Mouse (Mus musculus) layer of hippocampus, adult 2 months (tissue): ENCODE measurements around the gene Lonrf2. TPM values are rescaled to one million over a fixed set of nuclear protein-coding genes. Genes with fewer than 3 reads are reported as not detected.
A peak's percentile ranks its signal among the peaks of the same experiment; 100 is the strongest.

Experiments used
- DNase-seq, 2 experiments: peaks; one replicate each; pipeline ENCODE4 v3.0.0; 2022; ENCODE audit warnings: low spot score in 2 of 2
- H3K27ac ChIP-seq: fragments of 200-600 bp; 2 replicates; pipeline ENCODE4 v1.8.1; 2022
- H3K4me3 ChIP-seq: fragments of 200-600 bp; 2 replicates; pipeline ENCODE4 v1.8.1; 2022; ENCODE audit warnings: mild to moderate bottlenecking
- CTCF ChIP-seq: fragments of 200-600 bp; conservative IDR thresholded peaks from 2 replicates; pipeline ENCODE4 v1.8.1; 2022; ENCODE audit warnings: antibody characterized with exemption, mild to moderate bottlenecking, moderate library complexity
- total RNA-seq, 2 experiments: library from RNA; stranded (reverse); gene quantifications; 2 replicates each; pipeline ENCODE4 v1.2.3; 2021

The Lonrf2 gene
- total RNA-seq, 2 experiments from 2014 or later: 106 to 109 TPM

DNA sequence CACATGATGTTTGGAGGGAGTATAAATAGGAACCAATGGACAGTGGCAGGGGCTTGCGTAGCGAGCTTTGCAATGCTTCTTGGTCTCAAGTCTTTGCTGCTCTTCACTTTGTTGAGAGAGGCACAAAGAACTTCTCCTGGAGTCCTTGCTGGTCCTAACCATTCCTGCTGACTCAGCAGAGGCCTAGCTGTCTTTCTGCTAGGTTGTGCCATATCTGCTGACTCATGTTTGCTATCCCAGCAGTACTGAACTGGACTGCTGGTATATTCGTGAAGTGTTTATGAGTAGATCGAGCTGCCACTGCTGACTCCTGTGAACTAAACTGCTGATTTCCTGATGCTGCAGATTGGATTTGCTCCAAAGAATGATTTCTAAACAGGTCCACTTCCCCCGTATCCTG is 23.7 kb upstream of the Lonrf2 start:
- no peak for TF ChIP-seq CTCF

DNA sequence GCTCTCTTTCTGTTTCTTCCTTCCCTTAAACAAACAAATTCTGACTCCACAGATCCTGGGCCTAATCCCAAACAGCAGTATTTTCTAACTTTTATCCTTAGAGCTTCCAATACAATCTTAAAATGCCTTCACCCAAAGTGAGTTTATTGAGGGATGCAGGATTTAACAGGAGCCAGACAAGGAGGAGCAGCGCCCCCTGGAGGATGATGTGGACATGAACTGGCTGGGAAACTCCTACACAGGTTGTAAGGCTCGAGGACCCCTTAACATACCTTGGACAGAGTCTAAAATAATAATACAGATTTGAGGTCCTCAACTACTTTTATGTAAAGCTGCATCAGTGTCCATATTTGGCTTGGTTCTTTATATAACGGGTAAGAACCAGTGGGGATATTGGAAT is 19.7 kb upstream of the Lonrf2 start:
- Histone ChIP-seq H3K4me3 (peak overlapping the region; percentile 42), H3K27ac (no peak overlapping the region)
- DNase-seq: peak; percentile 51 to 84
- TF ChIP-seq CTCF: peak; percentile 97

More for the DNA sequence above, 23.7 kb upstream of the Lonrf2 start:
- DNase-seq: no peak
- Histone ChIP-seq H3K4me3 (no peak overlapping the region), H3K27ac (no peak overlapping the region)

DNA sequence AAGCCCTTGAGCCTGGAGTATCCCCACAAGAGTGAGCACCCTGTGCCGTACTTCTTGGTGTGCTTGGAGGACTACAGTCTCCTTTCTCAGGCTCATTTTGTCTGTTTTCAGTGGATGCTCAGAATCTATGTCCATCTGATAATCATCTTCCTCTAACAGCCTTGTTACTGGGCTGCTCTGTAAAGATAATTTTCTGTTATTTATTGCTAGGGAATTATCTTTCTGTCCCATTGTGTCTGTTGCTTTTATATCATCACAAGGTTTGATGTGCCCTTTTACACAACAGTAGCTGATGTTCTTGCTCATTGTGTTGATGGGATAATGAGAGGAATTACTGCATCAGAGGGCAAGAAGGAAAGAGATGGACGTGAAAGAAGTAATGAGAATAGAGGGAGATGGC is 15.7 kb upstream of the Lonrf2 start:
- no peak for DNase-seq
- no peak overlapping the region for H3K4me3 ChIP-seq
- no peak overlapping the region for H3K27ac ChIP-seq
- no peak for TF ChIP-seq CTCF

DNA sequence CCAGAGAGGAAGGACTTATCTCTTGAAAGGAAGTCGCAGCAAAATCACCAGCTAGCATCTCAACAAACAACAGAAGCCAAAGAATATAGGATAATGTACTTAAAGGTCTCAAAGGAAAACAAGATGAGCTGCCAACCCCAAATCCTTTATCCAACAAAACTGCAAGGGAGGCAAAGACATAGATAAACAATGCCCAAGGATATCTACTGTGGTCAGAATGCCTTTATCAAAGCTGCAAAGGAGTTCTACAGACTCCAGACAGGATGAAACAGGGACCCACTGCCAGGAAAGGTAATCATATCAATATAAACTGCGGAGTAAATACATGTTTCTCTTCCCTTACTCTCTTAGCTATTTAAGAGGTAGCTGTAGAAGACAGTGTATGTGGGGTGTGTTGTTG is 14.1 kb upstream of the Lonrf2 start:
- Histone ChIP-seq H3K4me3 (no peak overlapping the region), H3K27ac (no peak overlapping the region)
- no peak for TF ChIP-seq CTCF
- DNase-seq: no peak

DNA sequence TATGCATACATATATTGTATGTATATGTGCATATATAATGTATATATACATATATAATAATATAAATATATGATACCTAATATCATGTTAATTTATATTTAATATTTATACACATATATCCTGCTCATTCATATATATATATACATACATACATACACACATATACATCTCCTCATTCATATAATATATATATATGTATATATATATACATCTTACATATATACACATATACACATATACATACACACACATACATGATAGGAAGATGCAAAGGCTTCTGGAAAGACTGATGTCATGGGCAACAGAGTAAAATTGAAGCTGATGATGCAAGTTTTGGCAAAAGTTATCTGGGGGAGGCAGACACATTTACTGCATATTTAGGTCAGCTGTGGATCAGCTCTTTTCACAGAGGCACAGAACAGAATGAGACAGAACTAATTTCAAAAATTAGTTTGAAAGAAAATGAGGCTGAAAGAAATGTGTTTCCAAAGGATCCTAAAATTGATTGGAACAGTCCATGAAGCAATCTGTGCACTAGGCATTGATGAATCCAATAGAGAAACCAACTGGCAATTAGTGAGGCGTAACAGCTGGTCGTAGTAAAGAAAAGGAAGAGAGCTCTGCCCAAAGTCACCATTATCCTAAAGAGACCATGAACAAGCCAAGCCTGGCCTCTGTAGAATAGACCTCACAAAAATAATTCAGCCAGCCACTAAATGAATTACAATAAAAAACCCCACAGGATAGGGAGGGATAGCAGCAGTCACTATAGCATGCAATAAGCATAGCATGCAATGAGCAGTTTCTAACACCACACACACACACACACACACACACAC is 12.2 kb upstream of the Lonrf2 start:
- peak overlapping the region; percentile 81 for H3K27ac ChIP-seq
- peak in 1 of 2 experiments; percentile 57 for DNase-seq
- TF ChIP-seq CTCF: no peak
- H3K4me3 ChIP-seq: peak overlapping the region; percentile 45

DNA sequence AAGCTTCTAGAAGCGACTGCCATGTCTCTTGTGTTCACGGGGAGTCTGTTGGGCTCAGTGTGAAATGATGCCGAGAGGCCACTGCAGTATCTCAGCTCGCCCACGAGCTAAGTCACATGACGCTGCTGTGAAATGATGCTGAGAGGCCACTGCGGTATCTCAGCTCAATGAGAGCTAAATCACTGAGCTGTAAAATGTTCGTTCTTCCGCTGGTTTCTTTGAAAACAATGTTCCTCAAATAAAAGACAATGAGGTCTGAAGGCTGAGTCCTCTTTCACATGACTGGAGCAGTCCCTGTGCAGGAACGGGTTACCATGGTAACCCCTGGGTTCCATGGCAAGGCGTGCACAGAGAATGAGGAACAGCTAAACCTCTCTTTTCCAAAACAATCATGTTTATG is 11.5 kb upstream of the Lonrf2 start:
- DNase-seq: peak; percentile 41 to 44
- no peak for TF ChIP-seq CTCF
- Histone ChIP-seq H3K27ac (peak overlapping the region; percentile 81), H3K4me3 (peak overlapping the region; percentile 45)

DNA sequence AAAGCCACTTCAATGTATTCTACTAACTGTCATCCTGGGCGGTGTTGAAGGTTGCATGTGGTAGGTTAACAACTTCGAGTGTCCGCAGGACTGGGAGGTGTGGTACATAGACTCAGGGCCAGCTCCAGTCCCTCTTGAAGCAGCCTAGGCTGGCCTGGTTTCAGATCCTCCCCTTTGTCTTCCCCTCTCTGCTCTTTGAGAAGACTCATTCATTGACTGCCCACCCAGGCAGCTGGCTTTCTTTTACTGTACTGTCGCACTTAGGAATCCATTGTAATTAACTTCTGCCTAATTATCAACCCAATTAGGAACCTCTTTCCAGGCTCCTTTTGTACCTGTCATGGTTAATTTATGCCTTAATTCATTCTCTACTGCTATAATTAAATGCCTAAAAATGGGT is 6.8 kb upstream of the Lonrf2 start:
- Histone ChIP-seq H3K4me3 (no peak overlapping the region), H3K27ac (no peak overlapping the region)
- no peak for TF ChIP-seq CTCF
- DNase-seq: no peak

DNA sequence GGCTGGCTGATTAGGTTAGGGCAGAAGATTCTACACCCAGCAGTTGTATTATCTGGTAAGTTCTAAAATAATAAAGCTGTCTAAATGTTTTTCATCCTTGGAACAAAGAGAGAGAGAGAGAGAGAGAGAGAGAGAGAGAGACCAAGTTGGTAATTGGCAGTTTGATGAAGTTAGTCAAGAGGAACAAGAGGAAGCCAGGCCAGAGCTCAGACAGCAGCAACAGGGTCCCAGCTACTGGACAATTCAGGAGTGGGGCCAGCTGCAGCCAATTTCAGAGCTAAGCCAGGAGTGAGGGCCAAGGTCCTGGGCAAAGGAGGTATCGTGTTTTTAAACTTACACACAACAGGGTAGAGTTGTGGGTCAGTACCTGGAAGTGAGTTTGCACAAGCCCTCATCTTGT is 6.3 kb upstream of the Lonrf2 start:
- H3K27ac ChIP-seq: no peak overlapping the region
- DNase-seq: no peak
- H3K4me3 ChIP-seq: no peak overlapping the region
- TF ChIP-seq CTCF: no peak

DNA sequence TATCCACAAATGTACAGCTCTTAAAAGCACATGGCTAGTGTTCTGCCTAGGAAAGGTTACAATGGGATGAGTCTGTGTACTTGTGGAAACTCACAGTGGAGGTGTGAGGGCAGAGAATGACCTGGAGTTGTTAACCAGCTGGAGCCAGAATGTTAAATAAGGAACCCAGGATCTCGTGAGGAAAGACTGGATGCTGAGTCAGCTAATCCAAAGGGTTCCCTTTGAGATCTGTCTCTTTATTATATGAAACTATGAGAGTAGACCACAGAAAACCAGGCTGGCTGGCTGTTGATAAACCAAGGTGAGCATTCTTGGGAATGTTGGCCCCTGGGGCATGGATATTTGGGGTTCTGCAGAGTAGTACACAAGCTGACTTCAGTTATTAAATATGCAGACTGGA is 3.4 kb upstream of the Lonrf2 start:
- no peak overlapping the region for H3K27ac ChIP-seq
- DNase-seq: no peak
- no peak for TF ChIP-seq CTCF
- H3K4me3 ChIP-seq: no peak overlapping the region

DNA sequence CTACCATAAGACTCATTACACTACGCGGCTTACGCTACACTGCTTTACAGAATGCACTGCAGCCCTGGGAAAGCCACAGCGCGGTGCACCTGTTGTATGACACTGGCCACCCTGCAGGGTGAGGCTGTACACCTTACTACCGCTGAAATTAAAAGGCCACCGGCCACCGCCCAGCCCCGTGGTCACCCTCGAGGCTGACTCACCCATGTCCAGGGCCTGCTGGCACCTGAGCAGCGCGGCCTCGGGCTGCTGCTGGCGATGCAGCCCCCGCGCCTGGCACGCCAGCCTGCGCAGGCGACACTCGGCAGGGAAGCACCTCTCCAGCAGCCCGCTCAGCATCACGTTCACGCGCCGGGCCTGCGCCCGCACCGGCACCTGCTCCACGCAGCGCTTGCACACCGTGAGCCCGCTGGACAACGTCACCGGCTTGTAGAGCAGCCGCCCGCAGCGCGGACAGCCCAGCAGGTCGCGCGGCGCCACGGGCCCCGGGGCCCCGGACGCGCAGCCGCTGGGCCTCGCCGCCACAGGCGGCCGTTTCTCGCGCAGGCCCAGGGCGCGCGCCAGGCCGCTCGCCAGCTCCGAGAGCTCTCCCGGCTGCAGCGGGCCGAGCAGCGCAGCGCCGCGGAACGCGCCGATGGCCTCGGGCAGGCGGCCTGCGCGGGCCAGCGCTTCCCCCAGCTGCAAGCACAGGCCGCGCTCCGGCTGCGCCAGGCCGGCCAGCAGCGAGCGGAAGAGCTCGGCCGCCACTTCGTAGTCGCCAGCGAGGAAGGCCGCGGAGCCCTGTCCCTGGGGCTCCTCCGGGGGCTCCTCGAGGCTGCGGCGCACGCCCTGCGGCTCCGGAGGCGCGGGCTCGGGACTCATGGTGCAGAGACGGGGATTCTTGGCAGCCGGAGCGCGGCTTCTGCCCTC is 689 bp downstream of the Lonrf2 start:
- TF ChIP-seq CTCF: no peak
- Histone ChIP-seq H3K4me3 (peak overlapping the region; percentile 71), H3K27ac (peak overlapping the region; percentile 95)
- no peak for DNase-seq

DNA sequence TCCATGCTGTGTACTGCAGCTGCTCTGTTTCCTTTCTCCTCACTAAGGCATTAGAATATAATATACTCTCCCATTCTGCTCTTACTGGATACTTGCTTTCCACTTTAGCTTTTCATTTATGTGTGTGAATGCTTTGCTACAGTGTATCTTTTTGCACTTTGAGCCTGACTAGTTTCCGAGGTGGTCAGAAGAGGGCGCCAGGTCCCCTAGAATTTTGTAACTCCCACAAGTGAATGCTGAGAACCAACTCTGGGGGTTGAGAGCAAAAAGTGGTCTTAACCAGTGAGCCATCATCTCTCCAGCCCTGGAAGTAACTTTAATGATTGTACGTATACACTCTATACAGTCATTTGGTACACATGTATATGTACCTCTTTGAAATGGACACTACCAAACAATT is 1.6 kb downstream of the Lonrf2 start:
- H3K27ac ChIP-seq: no peak overlapping the region
- H3K4me3 ChIP-seq: peak overlapping the region; percentile 71
- peak in 1 of 2 experiments; percentile 44 for DNase-seq
- peak; percentile 72 for TF ChIP-seq CTCF

DNA sequence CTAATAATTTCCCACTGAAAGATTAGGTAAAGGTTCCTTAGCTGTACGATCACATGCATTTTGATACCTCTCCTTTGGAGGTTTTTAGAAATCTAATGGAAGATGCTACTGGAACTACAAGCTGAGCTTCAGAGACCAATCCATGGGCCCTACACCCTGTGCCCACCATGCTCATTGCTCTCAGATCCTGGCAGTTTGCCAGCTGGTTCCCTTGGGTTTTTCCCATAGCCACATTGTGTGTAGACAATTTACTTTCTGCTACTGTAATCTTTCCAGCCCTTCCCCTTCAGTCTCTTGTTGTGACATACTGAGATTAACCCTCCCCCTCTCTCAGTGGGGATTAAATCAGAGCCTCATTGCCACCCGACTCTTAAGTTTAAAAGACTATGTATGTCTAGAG is 11.6 kb downstream of the Lonrf2 start:
- Histone ChIP-seq H3K4me3 (no peak overlapping the region), H3K27ac (no peak overlapping the region)
- DNase-seq: peak in 1 of 2 experiments; percentile 28
- no peak for TF ChIP-seq CTCF

DNA sequence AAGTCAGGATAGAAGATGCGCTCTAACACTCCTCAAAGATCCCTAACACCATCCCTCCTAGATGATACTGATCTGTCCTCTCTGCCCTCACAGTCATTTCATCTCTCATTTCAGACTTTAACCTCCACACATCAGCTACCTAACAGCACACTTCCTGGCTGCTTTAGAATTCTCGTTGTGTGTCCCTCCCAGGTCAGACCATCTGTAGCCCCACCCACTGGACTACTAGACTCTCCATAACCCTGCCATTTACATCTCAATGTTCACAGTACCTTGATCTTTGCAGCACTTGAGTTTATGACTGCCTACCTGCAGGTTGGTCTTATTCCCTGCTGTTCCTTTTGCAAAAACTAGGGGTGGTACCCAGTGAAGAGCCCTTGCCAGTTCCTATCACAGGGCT is 12.7 kb downstream of the Lonrf2 start:
- Histone ChIP-seq H3K4me3 (no peak overlapping the region), H3K27ac (no peak overlapping the region)
- no peak for TF ChIP-seq CTCF
- DNase-seq: no peak
